Mouse (Mus musculus): ENCODE measurements at regions not wholly inside any gene's neighbourhood (a gene's known extent, or its start where the extent isn't known, plus 50 kb on each side); places are given as distances from the start of the nearest gene placed in this dataset.
A peak's percentile ranks its signal among the peaks of the same experiment; 100 is the strongest.

- H3K27ac ChIP-seq (ENCODE audit: low read length) = no peak overlapping the region
- ATAC-seq (ENCODE audit: low read depth) = no peak
- H3K9ac ChIP-seq (ENCODE audit: low read depth, low read length) = no peak overlapping the region
- H3K4me3 ChIP-seq (ENCODE audit: low read depth, low read length) = no peak overlapping the region
- WGBS (ENCODE audit: insufficient replicate concordance) = 31% methylated on average over 2 of the region's 2 CpGs
- H3K27me3 ChIP-seq (ENCODE audit: control insufficient read depth, insufficient read depth, low read depth, low read length) = no peaks in the 10 kb centered on the region
- no peaks in the 10 kb centered on the region for H3K9me3 ChIP-seq (replicated peaks; ENCODE audit: control insufficient read depth, low read length)
- no peak overlapping the region for H3K4me2 ChIP-seq (ENCODE audit: low read depth, low read length)
- no peaks in the 10 kb centered on the region for H3K36me3 ChIP-seq (ENCODE audit: control insufficient read depth, insufficient read depth)
- no peaks in the 10 kb centered on the region for H3K4me1 ChIP-seq (ENCODE audit: control insufficient read depth, low read depth, low read length)
Observed at GRCm38 (mm10) chr1:104578123-104578522, 190.2 kb upstream of the Cdh20 start.

DNA sequence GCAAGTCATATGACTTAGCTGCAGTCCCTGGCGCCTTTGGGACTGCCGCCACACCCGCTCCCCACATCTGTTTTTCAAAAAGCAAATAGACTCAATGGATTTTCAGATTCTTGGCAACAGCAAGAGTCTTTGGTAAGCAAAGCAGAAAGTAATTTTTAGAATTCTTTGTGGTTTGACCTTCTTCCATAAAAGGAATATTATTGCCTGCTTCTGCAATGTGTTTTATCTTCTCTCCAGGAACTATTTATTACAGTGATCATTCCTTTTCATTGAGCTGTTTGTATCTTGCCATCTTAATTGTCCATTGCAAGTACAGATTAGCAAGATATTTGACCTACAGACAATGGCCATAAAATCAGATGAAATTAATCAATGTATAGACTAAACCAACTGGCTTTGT, 184.2 kb upstream of the Cdh20 start:
- no peaks in the 10 kb centered on the region for H3K4me1 ChIP-seq (ENCODE audit: control insufficient read depth, low read depth, low read length)
- H3K27ac ChIP-seq (ENCODE audit: low read length) = no peak overlapping the region
- no peaks in the 10 kb centered on the region for H3K9me3 ChIP-seq (replicated peaks; ENCODE audit: control insufficient read depth, low read length)
- no peak overlapping the region for H3K9ac ChIP-seq (ENCODE audit: low read depth, low read length)
- no peak overlapping the region for H3K4me3 ChIP-seq (ENCODE audit: low read depth, low read length)
- no peaks in the 10 kb centered on the region for H3K27me3 ChIP-seq (ENCODE audit: control insufficient read depth, insufficient read depth, low read depth, low read length)
- H3K36me3 ChIP-seq (ENCODE audit: control insufficient read depth, insufficient read depth) = no peaks in the 10 kb centered on the region
- ATAC-seq (ENCODE audit: low read depth) = no peak
- WGBS (ENCODE audit: insufficient replicate concordance) = 88% methylated on average over 3 of the region's 3 CpGs
- no peak overlapping the region for H3K4me2 ChIP-seq (ENCODE audit: low read depth, low read length)

GRCm38 (mm10) chr1:104586985-104587384, 181.3 kb upstream of the Cdh20 start:
- Histone ChIP-seq H3K27me3 (ENCODE audit: control insufficient read depth, insufficient read depth, low read depth, low read length) (no peaks in the 10 kb centered on the region), H3K4me2 (ENCODE audit: low read depth, low read length) (no peak overlapping the region), H3K36me3 (ENCODE audit: control insufficient read depth, insufficient read depth) (no peaks in the 10 kb centered on the region), H3K9ac (ENCODE audit: low read depth, low read length) (no peak overlapping the region), H3K9me3 (replicated peaks; ENCODE audit: control insufficient read depth, low read length) (no peaks in the 10 kb centered on the region), H3K4me1 (ENCODE audit: control insufficient read depth, low read depth, low read length) (no peaks in the 10 kb centered on the region), H3K4me3 (ENCODE audit: low read depth, low read length) (no peak overlapping the region), H3K27ac (ENCODE audit: low read length) (no peak overlapping the region)
- ATAC-seq (ENCODE audit: low read depth) = no peak
- WGBS (ENCODE audit: insufficient replicate concordance) = 40% methylated on average over 6 of the region's 6 CpGs

- Histone ChIP-seq H3K9ac (ENCODE audit: low read depth, low read length) (no peak overlapping the region), H3K9me3 (replicated peaks; ENCODE audit: control insufficient read depth, low read length) (no peaks in the 10 kb centered on the region), H3K27ac (ENCODE audit: low read length) (no peak overlapping the region), H3K4me3 (ENCODE audit: low read depth, low read length) (no peak overlapping the region), H3K36me3 (ENCODE audit: control insufficient read depth, insufficient read depth) (no peaks in the 10 kb centered on the region), H3K4me2 (ENCODE audit: low read depth, low read length) (no peak overlapping the region), H3K27me3 (ENCODE audit: control insufficient read depth, insufficient read depth, low read depth, low read length) (no peaks in the 10 kb centered on the region), H3K4me1 (ENCODE audit: control insufficient read depth, low read depth, low read length) (no peaks in the 10 kb centered on the region)
- 46% methylated on average over 3 of the region's 3 CpGs for WGBS (ENCODE audit: insufficient replicate concordance)
- peak; percentile 64 for ATAC-seq (ENCODE audit: low read depth)
Observed at GRCm38 (mm10) chr1:104605301-104605700, 163.0 kb upstream of the Cdh20 start.

DNA sequence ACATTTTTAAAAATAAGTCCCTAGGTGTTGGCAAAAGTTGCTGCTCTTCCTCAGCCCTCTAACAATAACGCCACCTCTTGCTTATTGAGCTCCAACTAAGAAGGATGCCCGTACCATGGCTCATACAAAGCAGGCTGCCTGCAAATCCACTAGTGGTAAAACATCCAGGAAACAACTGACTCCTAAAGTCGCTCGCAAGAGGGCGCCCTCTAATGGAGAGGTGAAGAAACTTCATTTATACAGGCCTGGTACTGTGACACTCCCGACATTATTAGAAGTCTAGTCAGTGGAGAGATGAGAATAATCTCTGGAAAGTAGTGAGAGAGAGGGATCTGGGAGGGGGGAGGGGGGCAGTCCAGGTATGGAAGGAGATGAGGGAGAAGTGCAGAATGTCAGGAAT, 158.9 kb upstream of the Cdh20 start:
- Histone ChIP-seq H3K4me1 (ENCODE audit: control insufficient read depth, low read depth, low read length) (no peaks in the 10 kb centered on the region), H3K27me3 (ENCODE audit: control insufficient read depth, insufficient read depth, low read depth, low read length) (no peaks in the 10 kb centered on the region), H3K27ac (ENCODE audit: low read length) (no peak overlapping the region), H3K4me2 (ENCODE audit: low read depth, low read length) (no peak overlapping the region), H3K36me3 (ENCODE audit: control insufficient read depth, insufficient read depth) (no peaks in the 10 kb centered on the region), H3K4me3 (ENCODE audit: low read depth, low read length) (no peak overlapping the region), H3K9me3 (replicated peaks; ENCODE audit: control insufficient read depth, low read length) (no peaks in the 10 kb centered on the region), H3K9ac (ENCODE audit: low read depth, low read length) (no peak overlapping the region)
- ATAC-seq (ENCODE audit: low read depth) = no peak
- 32% methylated on average over 6 of the region's 6 CpGs for WGBS (ENCODE audit: insufficient replicate concordance)

DNA sequence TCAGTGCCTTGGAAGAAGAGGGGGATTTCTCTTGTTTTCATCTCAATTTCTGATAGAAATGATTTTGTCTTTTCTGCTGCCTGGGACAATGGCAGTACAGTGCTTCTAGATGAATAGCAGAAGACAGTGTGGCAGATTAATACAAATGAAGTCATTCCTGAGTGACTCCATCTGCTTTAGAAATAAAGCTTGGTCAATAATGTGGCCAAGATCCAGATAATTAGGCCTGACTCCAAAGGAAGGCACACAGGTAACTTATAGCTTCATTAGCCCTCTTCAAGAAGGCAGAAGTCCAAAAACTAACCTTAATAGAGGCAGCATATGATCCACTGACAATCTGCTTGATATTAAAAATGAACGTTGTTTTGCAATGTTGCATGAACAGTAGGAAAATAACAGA, 151.0 kb upstream of the Cdh20 start:
- Histone ChIP-seq H3K9me3 (replicated peaks; ENCODE audit: control insufficient read depth, low read length) (no peaks in the 10 kb centered on the region), H3K9ac (ENCODE audit: low read depth, low read length) (no peak overlapping the region), H3K27ac (ENCODE audit: low read length) (no peak overlapping the region), H3K4me2 (ENCODE audit: low read depth, low read length) (no peak overlapping the region), H3K4me1 (ENCODE audit: control insufficient read depth, low read depth, low read length) (no peaks in the 10 kb centered on the region), H3K27me3 (ENCODE audit: control insufficient read depth, insufficient read depth, low read depth, low read length) (no peaks in the 10 kb centered on the region), H3K4me3 (ENCODE audit: low read depth, low read length) (no peak overlapping the region), H3K36me3 (ENCODE audit: control insufficient read depth, insufficient read depth) (no peaks in the 10 kb centered on the region)
- ATAC-seq (ENCODE audit: low read depth) = no peak
- 68% methylated on average over 1 of the region's 1 CpGs for WGBS (ENCODE audit: insufficient replicate concordance)

DNA sequence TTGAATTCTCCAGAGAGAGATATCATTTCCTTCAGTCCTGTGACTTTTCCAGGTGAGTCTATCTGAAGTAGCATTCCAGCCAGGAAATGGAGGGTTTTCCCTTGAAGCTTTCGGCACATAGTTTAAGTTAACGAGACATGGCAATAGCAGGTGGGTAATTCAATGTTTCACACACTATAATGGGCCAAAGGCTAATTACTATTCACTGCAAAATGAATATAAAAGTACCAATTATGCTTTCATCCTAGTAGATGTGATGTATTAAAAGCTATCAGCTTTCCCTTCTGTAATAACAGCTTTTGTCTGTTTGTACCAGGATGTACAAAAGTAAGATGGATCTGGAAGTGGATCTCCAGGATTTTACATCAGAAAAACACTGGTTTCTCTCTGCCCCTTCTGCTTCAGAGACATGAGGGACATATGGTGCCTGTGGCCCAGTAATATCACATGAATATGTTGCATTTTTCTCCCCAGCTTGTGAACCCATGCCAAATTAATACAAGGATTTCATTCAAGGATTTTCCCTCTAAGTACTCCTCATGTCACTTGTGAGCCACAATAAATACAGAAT, 148.4 kb upstream of the Cdh20 start:
- Histone ChIP-seq H3K4me3 (ENCODE audit: low read depth, low read length) (no peak overlapping the region), H3K4me2 (ENCODE audit: low read depth, low read length) (no peak overlapping the region), H3K4me1 (ENCODE audit: control insufficient read depth, low read depth, low read length) (no peaks in the 10 kb centered on the region), H3K27ac (ENCODE audit: low read length) (no peak overlapping the region), H3K9ac (ENCODE audit: low read depth, low read length) (no peak overlapping the region), H3K9me3 (replicated peaks; ENCODE audit: control insufficient read depth, low read length) (no peaks in the 10 kb centered on the region), H3K36me3 (ENCODE audit: control insufficient read depth, insufficient read depth) (no peaks in the 10 kb centered on the region), H3K27me3 (ENCODE audit: control insufficient read depth, insufficient read depth, low read depth, low read length) (no peaks in the 10 kb centered on the region)
- 68% methylated on average over 2 of the region's 2 CpGs for WGBS (ENCODE audit: insufficient replicate concordance)
- no peak for ATAC-seq (ENCODE audit: low read depth)

- no peaks in the 10 kb centered on the region for H3K36me3 ChIP-seq (ENCODE audit: control insufficient read depth, insufficient read depth)
- no peak for ATAC-seq (ENCODE audit: low read depth)
- no peak overlapping the region for H3K4me3 ChIP-seq (ENCODE audit: low read depth, low read length)
- no peak overlapping the region for H3K9ac ChIP-seq (ENCODE audit: low read depth, low read length)
- WGBS (ENCODE audit: insufficient replicate concordance) = 45% methylated on average over 2 of the region's 2 CpGs
- H3K4me1 ChIP-seq (ENCODE audit: control insufficient read depth, low read depth, low read length) = no peaks in the 10 kb centered on the region
- no peak overlapping the region for H3K27ac ChIP-seq (ENCODE audit: low read length)
- H3K9me3 ChIP-seq (replicated peaks; ENCODE audit: control insufficient read depth, low read length) = no peaks in the 10 kb centered on the region
- no peaks in the 10 kb centered on the region for H3K27me3 ChIP-seq (ENCODE audit: control insufficient read depth, insufficient read depth, low read depth, low read length)
- H3K4me2 ChIP-seq (ENCODE audit: low read depth, low read length) = no peak overlapping the region
Observed at GRCm38 (mm10) chr1:104625528-104625927, 142.8 kb upstream of the Cdh20 start.

- H3K4me3 ChIP-seq (ENCODE audit: low read depth, low read length) = no peak overlapping the region
- no peak overlapping the region for H3K9ac ChIP-seq (ENCODE audit: low read depth, low read length)
- ATAC-seq (ENCODE audit: low read depth) = no peak
- WGBS (ENCODE audit: insufficient replicate concordance) = 50% methylated on average over 1 of the region's 1 CpGs
- no peak overlapping the region for H3K4me2 ChIP-seq (ENCODE audit: low read depth, low read length)
- H3K36me3 ChIP-seq (ENCODE audit: control insufficient read depth, insufficient read depth) = no peaks in the 10 kb centered on the region
- H3K27ac ChIP-seq (ENCODE audit: low read length) = no peak overlapping the region
- no peaks in the 10 kb centered on the region for H3K27me3 ChIP-seq (ENCODE audit: control insufficient read depth, insufficient read depth, low read depth, low read length)
- H3K9me3 ChIP-seq (replicated peaks; ENCODE audit: control insufficient read depth, low read length) = no peaks in the 10 kb centered on the region
- H3K4me1 ChIP-seq (ENCODE audit: control insufficient read depth, low read depth, low read length) = no peaks in the 10 kb centered on the region
Observed at GRCm38 (mm10) chr1:104652405-104652804, 115.9 kb upstream of the Cdh20 start.

Data from liver, embryonic 16.5 days (tissue).